Mouse (Mus musculus) embryonic facial prominence, embryonic 15.5 days (tissue): ENCODE results near the gene Pthlh. TPM values are rescaled to one million over a fixed set of nuclear protein-coding genes. Genes with fewer than 3 reads are reported as not detected.
"Not testable (repeated sequence)": the region's sequence is repeated elsewhere in the genome, so short reads cannot be mapped to it uniquely, and the experiment has no call there.

ENCODE experiments used
- ATAC-seq: fragments of 200-750 bp; cut with Nextera tagmentation; 2 replicates; pipeline ENCODE4 v1.8.0; 2017; ENCODE audit warnings: low read depth, moderate TSS enrichment; ENCODE audit not compliant: insufficient number of reproducible peaks, low FRiP score, low TSS enrichment
- H3K27ac ChIP-seq: fragments of 300-500 bp; sonication (generic); replicated peaks from 2 replicates; pipeline ENCODE4 v1.5.1; 2015; ENCODE audit warnings: mild to moderate bottlenecking, inconsistent platforms
- H3K27me3 ChIP-seq: fragments of 300-500 bp; sonication (generic); 2 replicates; pipeline ENCODE4 v1.6.1; 2015; ENCODE audit warnings: inconsistent platforms
- H3K36me3 ChIP-seq: fragments of 300-500 bp; sonication (generic); 2 replicates; pipeline ENCODE4 v1.6.1; 2015; ENCODE audit warnings: mild to moderate bottlenecking, inconsistent platforms
- H3K4me1 ChIP-seq: fragments of 300-500 bp; sonication (generic); 2 replicates; pipeline ENCODE4 v1.6.1; 2015; ENCODE audit warnings: inconsistent platforms
- H3K4me2 ChIP-seq: fragments of 300-500 bp; sonication (generic); replicated peaks from 2 replicates; pipeline ENCODE4 v1.6.1; 2015; ENCODE audit warnings: mild to moderate bottlenecking, inconsistent platforms
- H3K4me3 ChIP-seq: fragments of 300-500 bp; sonication (generic); replicated peaks from 2 replicates; pipeline ENCODE4 v1.5.1; 2015; ENCODE audit warnings: mild to moderate bottlenecking, inconsistent platforms
- H3K9ac ChIP-seq: fragments of 300-500 bp; sonication (generic); 2 replicates; pipeline ENCODE4 v1.6.1; 2015; ENCODE audit warnings: inconsistent platforms
- H3K9me3 ChIP-seq: fragments of 300-500 bp; sonication (generic); replicated peaks from 2 replicates; pipeline ENCODE4 v1.6.1; 2016; ENCODE audit warnings: inconsistent platforms
- WGBS: fragments of 180-500 bp; shearing (Covaris S2); methylation state at CpG from one replicate; pipeline ENCODE4 v1.1.7; 2015; 5-methylcytosine and 5-hydroxymethylcytosine counted together
- polyA plus RNA-seq: library from polyadenylated mRNA; unstranded; fragments of >200 nt; fragmentation: Nextera tagmentation; extraction: Ambion mirVana; gene quantifications from 2 replicates; pipeline ENCODE4 v1.2.1, GENCODE M21; 2015

Pthlh gene
- polyA plus RNA-seq: 26.3 and 26.7 TPM in 2 replicates

GRCm38 (mm10) chr6:147263587-147264565, at the start of gene Pthlh:
Gene Pthlh (minus strand): TSS chr6:147264183.
- Histone ChIP-seq H3K4me3 (peak within 1 kb of the TSS; percentile 56), H3K9ac (peak within 1 kb of the TSS; percentile 40), H3K4me1 (peaks cover 31% of the 10 kb centered on the region), H3K9me3 (no peaks in the 10 kb centered on the region), H3K36me3 (no peaks in the 10 kb centered on the region), H3K4me2 (peak within 1 kb of the TSS; percentile 89), H3K27me3 (peaks cover 29% of the 10 kb centered on the region), H3K27ac (peak within 1 kb of the TSS; percentile 70)
- WGBS: under 1% methylated on average over 68 of the region's 68 CpGs
- peak; percentile 84 for ATAC-seq

GRCm38 (mm10) chr6:147313331-147313730, 49.3 kb upstream of the Pthlh start:
- Histone ChIP-seq H3K4me3 (no peak overlapping the region), H3K4me1 (0 out of 2 replicates have a peak, but pooled peaks cover 3% of the 10 kb centered on the region), H3K9me3 (no peaks in the 10 kb centered on the region), H3K27ac (no peak overlapping the region), H3K4me2 (no peak overlapping the region), H3K9ac (no peak overlapping the region), H3K36me3 (no peaks in the 10 kb centered on the region), H3K27me3 (no peaks in the 10 kb centered on the region)
- no peak for ATAC-seq

- ATAC-seq: no peak
- Histone ChIP-seq H3K27me3 (no peaks in the 10 kb centered on the region), H3K4me2 (no peak overlapping the region), H3K27ac (no peak overlapping the region), H3K9me3 (no peaks in the 10 kb centered on the region), H3K9ac (no peak overlapping the region), H3K36me3 (no peaks in the 10 kb centered on the region), H3K4me3 (no peak overlapping the region), H3K4me1 (no peaks in the 10 kb centered on the region)
- 77% methylated on average over 7 of the region's 7 CpGs for WGBS
Observed at GRCm38 (mm10) chr6:147310435-147310978, 46.5 kb upstream of the Pthlh start.

GRCm38 (mm10) chr6:147310035-147310434, 46.1 kb upstream of the Pthlh start:
- no peaks in the 10 kb centered on the region for H3K36me3 ChIP-seq
- no peak for ATAC-seq
- no peaks in the 10 kb centered on the region for H3K9me3 ChIP-seq
- no peaks in the 10 kb centered on the region for H3K27me3 ChIP-seq
- H3K27ac ChIP-seq: no peak overlapping the region
- H3K4me1 ChIP-seq: no peaks in the 10 kb centered on the region
- no peak overlapping the region for H3K4me2 ChIP-seq
- H3K4me3 ChIP-seq: no peak overlapping the region
- H3K9ac ChIP-seq: no peak overlapping the region
- 74% methylated on average over 4 of the region's 4 CpGs for WGBS

GRCm38 (mm10) chr6:147304236-147304635, 40.3 kb upstream of the Pthlh start:
- 76% methylated on average over 8 of the region's 9 CpGs for WGBS

GRCm38 (mm10) chr6:147299607-147300006, 35.6 kb upstream of the Pthlh start:
- H3K27ac ChIP-seq: no peak overlapping the region
- no peak for ATAC-seq
- H3K4me3 ChIP-seq: no peak overlapping the region
- H3K9me3 ChIP-seq: no peaks in the 10 kb centered on the region
- H3K27me3 ChIP-seq: no peaks in the 10 kb centered on the region
- no peak overlapping the region for H3K4me2 ChIP-seq
- no peak overlapping the region for H3K9ac ChIP-seq
- no peaks in the 10 kb centered on the region for H3K4me1 ChIP-seq
- H3K36me3 ChIP-seq: no peaks in the 10 kb centered on the region
- 73% methylated on average over 5 of the region's 5 CpGs for WGBS

More at GRCm38 (mm10) chr6:147304236-147304635, 40.3 kb upstream of the Pthlh start:
- not testable (repeated sequence) for H3K9me3 ChIP-seq, H3K36me3 ChIP-seq, H3K27me3 ChIP-seq, H3K4me2 ChIP-seq, ATAC-seq, H3K4me3 ChIP-seq, H3K27ac ChIP-seq, H3K4me1 ChIP-seq, H3K9ac ChIP-seq

GRCm38 (mm10) chr6:147279309-147279708, 15.3 kb upstream of the Pthlh start:
- no peaks in the 10 kb centered on the region for H3K4me1 ChIP-seq
- 52% methylated on average over 5 of the region's 5 CpGs for WGBS
- H3K27ac ChIP-seq: no peak overlapping the region
- no peak overlapping the region for H3K9ac ChIP-seq
- H3K4me3 ChIP-seq: no peak overlapping the region
- no peaks in the 10 kb centered on the region for H3K36me3 ChIP-seq
- no peak for ATAC-seq
- H3K9me3 ChIP-seq: no peaks in the 10 kb centered on the region
- no peaks in the 10 kb centered on the region for H3K27me3 ChIP-seq
- no peak overlapping the region for H3K4me2 ChIP-seq

GRCm38 (mm10) chr6:147268143-147268790, 4.3 kb upstream of the Pthlh start:
- Histone ChIP-seq H3K27ac (no peak overlapping the region), H3K4me1 (peaks cover 20% of the 10 kb centered on the region), H3K27me3 (peaks cover 29% of the 10 kb centered on the region), H3K36me3 (no peaks in the 10 kb centered on the region), H3K9ac (no peak overlapping the region), H3K9me3 (no peaks in the 10 kb centered on the region), H3K4me2 (peak overlapping the region; percentile 24; the same call in 1 of the 2 replicates), H3K4me3 (no peak overlapping the region)
- 3% methylated on average over 19 of the region's 19 CpGs for WGBS
- peak; percentile 44; the same call in 1 of the 2 replicates for ATAC-seq

GRCm38 (mm10) chr6:147266466-147266865, 2.5 kb upstream of the Pthlh start:
- no peak overlapping the region for H3K9ac ChIP-seq
- H3K27ac ChIP-seq: no peak overlapping the region
- ATAC-seq: no peak
- H3K36me3 ChIP-seq: no peaks in the 10 kb centered on the region
- WGBS: 83% methylated on average over 6 of the region's 6 CpGs
- peaks cover 29% of the 10 kb centered on the region for H3K27me3 ChIP-seq
- H3K4me1 ChIP-seq: peaks cover 26% of the 10 kb centered on the region
- no peak overlapping the region for H3K4me2 ChIP-seq
- no peaks in the 10 kb centered on the region for H3K9me3 ChIP-seq
- no peak overlapping the region for H3K4me3 ChIP-seq

- H3K36me3 ChIP-seq: no peaks in the 10 kb centered on the region
- peak overlapping the region; percentile 40 for H3K9ac ChIP-seq
- WGBS: under 1% methylated on average over 21 of the region's 21 CpGs
- peaks cover 25% of the 10 kb centered on the region for H3K4me1 ChIP-seq
- H3K27me3 ChIP-seq: peaks cover 28% of the 10 kb centered on the region
- H3K4me2 ChIP-seq: peak overlapping the region; percentile 89
- H3K4me3 ChIP-seq: peak overlapping the region; percentile 56
- ATAC-seq: no peak
- peak overlapping the region; percentile 70 for H3K27ac ChIP-seq
- no peaks in the 10 kb centered on the region for H3K9me3 ChIP-seq
Observed at GRCm38 (mm10) chr6:147263178-147263577, 805 bp downstream of the Pthlh start.

GRCm38 (mm10) chr6:147261616-147262015, 2.4 kb downstream of the Pthlh start:
- no peak for ATAC-seq
- peak overlapping the region; percentile 56 for H3K4me3 ChIP-seq

More at GRCm38 (mm10) chr6:147261616-147262015, 2.4 kb downstream of the Pthlh start:
- WGBS: 13% methylated on average over 3 of the region's 3 CpGs
- Histone ChIP-seq H3K36me3 (no peaks in the 10 kb centered on the region), H3K9me3 (no peaks in the 10 kb centered on the region), H3K27ac (no peak overlapping the region), H3K4me1 (peaks cover 20% of the 10 kb centered on the region), H3K27me3 (peaks cover 13% of the 10 kb centered on the region), H3K4me2 (peak overlapping the region; percentile 89), H3K9ac (no peak overlapping the region)
